Mouse (Mus musculus): ENCODE measurements around the gene Syne1.

- TF ChIP-seq CTCF (IDR thresholded peaks at IDR 0.05; ENCODE audit: low read depth, low read length) (no peak), POLR2A (IDR thresholded peaks at IDR 0.05; ENCODE audit: borderline replicate concordance, low read depth, low read length) (no peak)
Measured at GRCm38 (mm10) chr10:5378969-5379368, 172.3 kb downstream of the Syne1 start.

Data from bone marrow macrophage, adult 2 months (primary cell).